Mouse (Mus musculus) myocyte (in vitro differentiated cells): ENCODE measurements around the gene Tomm7.

Experiments used
- CEBPB ChIP-seq: IDR thresholded peaks from 2 replicates; pipeline ENCODE4 v1.6.1; 2011; ENCODE audit warnings: mild to moderate bottlenecking, moderate library complexity; ENCODE audit not compliant: poor library complexity, insufficient read depth, severe bottlenecking
- E2F4 ChIP-seq: IDR thresholded peaks from one replicate; pipeline ENCODE4 v1.6.1; 2011; ENCODE audit warnings: mild to moderate bottlenecking, control low read depth, moderate library complexity; ENCODE audit not compliant: insufficient read depth
- MYOG ChIP-seq, 3 experiments: IDR thresholded peaks; one replicate each; pipeline ENCODE4 v1.6.1; 2011; ENCODE audit warnings: control low read depth in 2 of 3, low read depth in 2 of 3, mild to moderate bottlenecking in 2 of 3; ENCODE audit not compliant: insufficient read length in 2 of 3, control insufficient read depth in 1 of 3, insufficient read depth in 1 of 3
- POLR2A ChIP-seq: IDR thresholded peaks from one replicate; pipeline ENCODE4 v1.6.1; 2011; ENCODE audit warnings: low read depth, mild to moderate bottlenecking, control low read depth, moderate library complexity; ENCODE audit not compliant: insufficient read length
- POLR2AphosphoS2 ChIP-seq: IDR thresholded peaks from one replicate; pipeline ENCODE4 v1.6.1; 2011; ENCODE audit warnings: low read depth, control low read depth; ENCODE audit not compliant: insufficient read length
- REST ChIP-seq: IDR thresholded peaks from one replicate; pipeline ENCODE4 v1.6.1; 2011; ENCODE audit warnings: mild to moderate bottlenecking, control low read depth, moderate library complexity; ENCODE audit not compliant: insufficient read depth, insufficient read length
- SRF ChIP-seq: IDR thresholded peaks from one replicate; pipeline ENCODE4 v1.6.1; 2011; ENCODE audit warnings: low read depth; ENCODE audit not compliant: control insufficient read depth, insufficient read length
- TCF12 ChIP-seq: IDR thresholded peaks from one replicate; pipeline ENCODE4 v1.6.1; 2011; ENCODE audit warnings: mild to moderate bottlenecking, control low read depth; ENCODE audit not compliant: poor library complexity, insufficient read depth, severe bottlenecking
- TCF3 ChIP-seq: IDR thresholded peaks from one replicate; pipeline ENCODE4 v1.6.1; 2011; ENCODE audit warnings: low read depth, control low read depth; ENCODE audit not compliant: insufficient read length
- USF1 ChIP-seq: IDR thresholded peaks from one replicate; pipeline ENCODE4 v1.6.1; 2011; ENCODE audit warnings: low read depth, mild to moderate bottlenecking, control low read depth, moderate library complexity

- TF ChIP-seq E2F4 (no peak), USF1 (no peak), CEBPB (no peak), POLR2A (no peak), TCF3 (no peak), TCF12 (no peak), POLR2AphosphoS2 (no peak), MYOG (IDR thresholded peaks at IDR 0.05; ENCODE audit: control insufficient read depth in 1 of 3, insufficient read depth in 1 of 3, insufficient read length in 2 of 3, low read depth in 2 of 3) (no peak), SRF (no peak), REST (no peak)
Observed at GRCm38 (mm10) chr5:23830897-23831752, 12.8 kb downstream of the Tomm7 start.
